Mouse (Mus musculus): ENCODE measurements around the gene Cdk6. TPM values are rescaled to one million over a fixed set of nuclear protein-coding genes. Genes with fewer than 3 reads are reported as not detected.

Cdk6 gene
- polyA plus RNA-seq, 1 experiment from 2014 or later = 17.2 TPM

- no peak for DNase-seq (ENCODE audit: low spot score)
- Histone ChIP-seq H3K27ac (ENCODE audit: low read depth, low read length) (peak overlapping the region; percentile 33; the same call in 1 of the 2 replicates), H3K4me2 (ENCODE audit: low read length) (no peak overlapping the region), H3K27me3 (replicated peaks; ENCODE audit: control insufficient read depth, insufficient read depth, low read length) (no peaks in the 10 kb centered on the region), H3K9me3 (replicated peaks; ENCODE audit: control insufficient read depth, low read length) (no peaks in the 10 kb centered on the region), H3K9ac (ENCODE audit: low read length) (no peak overlapping the region), H3K4me3 (ENCODE audit: low read depth, low read length) (no peak overlapping the region), H3K36me3 (ENCODE audit: control insufficient read depth, insufficient read depth, low read length) (no peaks in the 10 kb centered on the region), H3K4me1 (ENCODE audit: control insufficient read depth, insufficient read depth, low read length) (peaks cover 8% of the 10 kb centered on the region)
- ATAC-seq = peak; percentile 25; the same call in 1 of the 2 replicates
- 87% methylated on average over 12 of the region's 12 CpGs for WGBS
Observed at GRCm38 (mm10) chr5:3355032-3355536, 13.8 kb downstream of the Cdk6 start.

- WGBS = 35% methylated on average over 11 of the region's 11 CpGs
- H3K9ac ChIP-seq (ENCODE audit: low read length) = no peak overlapping the region
- no peak overlapping the region for H3K4me3 ChIP-seq (ENCODE audit: low read depth, low read length)
- ATAC-seq (peak; percentile 83), DNase-seq (ENCODE audit: low spot score) (peak; percentile 66)
- 0 out of 2 replicates have a peak overlapping the region, but pooled peaks have one; percentile 15 for H3K4me2 ChIP-seq (ENCODE audit: low read length)
- H3K36me3 ChIP-seq (ENCODE audit: control insufficient read depth, insufficient read depth, low read length) = no peaks in the 10 kb centered on the region
- H3K4me1 ChIP-seq (ENCODE audit: control insufficient read depth, insufficient read depth, low read length) = peaks cover 8% of the 10 kb centered on the region
- no peaks in the 10 kb centered on the region for H3K9me3 ChIP-seq (replicated peaks; ENCODE audit: control insufficient read depth, low read length)
- peak overlapping the region; percentile 33; the same call in 1 of the 2 replicates for H3K27ac ChIP-seq (ENCODE audit: low read depth, low read length)
- H3K27me3 ChIP-seq (replicated peaks; ENCODE audit: control insufficient read depth, insufficient read depth, low read length) = no peaks in the 10 kb centered on the region
Observed at GRCm38 (mm10) chr5:3355560-3356260, 14.4 kb downstream of the Cdk6 start.

GRCm38 (mm10) chr5:3356261-3356778 lies 15.0 kb downstream of the Cdk6 start:
- 0 out of 2 replicates have a peak overlapping the region, but pooled peaks have one; percentile 15 for H3K4me2 ChIP-seq (ENCODE audit: low read length)
- peak; percentile 34 for DNase-seq (ENCODE audit: low spot score)
- 60% methylated on average over 10 of the region's 10 CpGs for WGBS

GRCm38 (mm10) chr5:3357496-3357895 lies 16.2 kb downstream of the Cdk6 start:
- DNase-seq (ENCODE audit: low spot score) = no peak
- no peak overlapping the region for H3K27ac ChIP-seq (ENCODE audit: low read depth, low read length)
- WGBS = 93% methylated on average over 6 of the region's 6 CpGs
- H3K4me1 ChIP-seq (ENCODE audit: control insufficient read depth, insufficient read depth, low read length) = peaks cover 8% of the 10 kb centered on the region
- ATAC-seq = no peak
- H3K36me3 ChIP-seq (ENCODE audit: control insufficient read depth, insufficient read depth, low read length) = no peaks in the 10 kb centered on the region
- H3K4me2 ChIP-seq (ENCODE audit: low read length) = no peak overlapping the region
- no peak overlapping the region for H3K9ac ChIP-seq (ENCODE audit: low read length)
- H3K9me3 ChIP-seq (replicated peaks; ENCODE audit: control insufficient read depth, low read length) = no peaks in the 10 kb centered on the region
- H3K27me3 ChIP-seq (replicated peaks; ENCODE audit: control insufficient read depth, insufficient read depth, low read length) = no peaks in the 10 kb centered on the region
- H3K4me3 ChIP-seq (ENCODE audit: low read depth, low read length) = no peak overlapping the region

More at GRCm38 (mm10) chr5:3356261-3356778, 15.0 kb downstream of the Cdk6 start:
- no peaks in the 10 kb centered on the region for H3K27me3 ChIP-seq (replicated peaks; ENCODE audit: control insufficient read depth, insufficient read depth, low read length)
- H3K4me1 ChIP-seq (ENCODE audit: control insufficient read depth, insufficient read depth, low read length) = peaks cover 8% of the 10 kb centered on the region
- peak; percentile 63 for ATAC-seq
- H3K36me3 ChIP-seq (ENCODE audit: control insufficient read depth, insufficient read depth, low read length) = no peaks in the 10 kb centered on the region
- no peak overlapping the region for H3K4me3 ChIP-seq (ENCODE audit: low read depth, low read length)
- H3K27ac ChIP-seq (ENCODE audit: low read depth, low read length) = 0 out of 2 replicates have a peak overlapping the region, but pooled peaks have one; percentile 33
- no peaks in the 10 kb centered on the region for H3K9me3 ChIP-seq (replicated peaks; ENCODE audit: control insufficient read depth, low read length)
- H3K9ac ChIP-seq (ENCODE audit: low read length) = no peak overlapping the region

- Histone ChIP-seq H3K27ac (ENCODE audit: low read depth, low read length) (no peak overlapping the region), H3K9me3 (replicated peaks; ENCODE audit: control insufficient read depth, low read length) (no peaks in the 10 kb centered on the region), H3K27me3 (replicated peaks; ENCODE audit: control insufficient read depth, insufficient read depth, low read length) (no peaks in the 10 kb centered on the region), H3K4me3 (ENCODE audit: low read depth, low read length) (no peak overlapping the region), H3K4me2 (ENCODE audit: low read length) (no peak overlapping the region), H3K4me1 (ENCODE audit: control insufficient read depth, insufficient read depth, low read length) (peaks cover 8% of the 10 kb centered on the region), H3K9ac (ENCODE audit: low read length) (no peak overlapping the region), H3K36me3 (ENCODE audit: control insufficient read depth, insufficient read depth, low read length) (no peaks in the 10 kb centered on the region)
- WGBS = 86% methylated on average over 5 of the region's 5 CpGs
- ATAC-seq = no peak
- DNase-seq (ENCODE audit: low spot score) = no peak
Observed at GRCm38 (mm10) chr5:3358687-3359520, 17.6 kb downstream of the Cdk6 start.

- WGBS = 91% methylated on average over 7 of the region's 7 CpGs
Observed at GRCm38 (mm10) chr5:3359914-3360313, 18.6 kb downstream of the Cdk6 start.

GRCm38 (mm10) chr5:3361252-3361651 lies 20.0 kb downstream of the Cdk6 start:
- Histone ChIP-seq H3K27me3 (replicated peaks; ENCODE audit: control insufficient read depth, insufficient read depth, low read length) (no peaks in the 10 kb centered on the region), H3K9me3 (replicated peaks; ENCODE audit: control insufficient read depth, low read length) (no peaks in the 10 kb centered on the region), H3K27ac (ENCODE audit: low read depth, low read length) (no peak overlapping the region), H3K4me3 (ENCODE audit: low read depth, low read length) (no peak overlapping the region), H3K4me2 (ENCODE audit: low read length) (no peak overlapping the region), H3K9ac (ENCODE audit: low read length) (no peak overlapping the region), H3K4me1 (ENCODE audit: control insufficient read depth, insufficient read depth, low read length) (no peaks in the 10 kb centered on the region), H3K36me3 (ENCODE audit: control insufficient read depth, insufficient read depth, low read length) (no peaks in the 10 kb centered on the region)
- DNase-seq (ENCODE audit: low spot score) (no peak), ATAC-seq (no peak)
- 95% methylated on average over 5 of the region's 5 CpGs for WGBS

More at GRCm38 (mm10) chr5:3359914-3360313, 18.6 kb downstream of the Cdk6 start:
- DNase-seq (ENCODE audit: low spot score) = no peak
- Histone ChIP-seq H3K9ac (ENCODE audit: low read length) (no peak overlapping the region), H3K4me3 (ENCODE audit: low read depth, low read length) (no peak overlapping the region), H3K27me3 (replicated peaks; ENCODE audit: control insufficient read depth, insufficient read depth, low read length) (no peaks in the 10 kb centered on the region), H3K27ac (ENCODE audit: low read depth, low read length) (no peak overlapping the region), H3K36me3 (ENCODE audit: control insufficient read depth, insufficient read depth, low read length) (no peaks in the 10 kb centered on the region), H3K4me1 (ENCODE audit: control insufficient read depth, insufficient read depth, low read length) (peaks cover 8% of the 10 kb centered on the region), H3K9me3 (replicated peaks; ENCODE audit: control insufficient read depth, low read length) (no peaks in the 10 kb centered on the region), H3K4me2 (ENCODE audit: low read length) (no peak overlapping the region)
- ATAC-seq = no peak

- ATAC-seq = no peak
- no peak overlapping the region for H3K9ac ChIP-seq (ENCODE audit: low read length)
- no peak overlapping the region for H3K27ac ChIP-seq (ENCODE audit: low read depth, low read length)
- no peak for DNase-seq (ENCODE audit: low spot score)
- no peaks in the 10 kb centered on the region for H3K4me1 ChIP-seq (ENCODE audit: control insufficient read depth, insufficient read depth, low read length)
- no peaks in the 10 kb centered on the region for H3K36me3 ChIP-seq (ENCODE audit: control insufficient read depth, insufficient read depth, low read length)
- no peaks in the 10 kb centered on the region for H3K9me3 ChIP-seq (replicated peaks; ENCODE audit: control insufficient read depth, low read length)
- no peaks in the 10 kb centered on the region for H3K27me3 ChIP-seq (replicated peaks; ENCODE audit: control insufficient read depth, insufficient read depth, low read length)
- WGBS = 91% methylated on average over 8 of the region's 8 CpGs
- no peak overlapping the region for H3K4me2 ChIP-seq (ENCODE audit: low read length)
- H3K4me3 ChIP-seq (ENCODE audit: low read depth, low read length) = no peak overlapping the region
Observed at GRCm38 (mm10) chr5:3362111-3362510, 20.8 kb downstream of the Cdk6 start.

Measured in forebrain, embryonic 14.5 days (tissue).